29 mouse cellular contexts compared by ENCODE assay signal in genomic region chr1:54932456-54933115, GRCm38 (mm10). TPM values are rescaled to one million over a fixed set of nuclear protein-coding genes. Genes with fewer than 3 reads are reported as not detected.
DNase-seq lines count a peak whose midpoint lies in the region; ATAC-seq lines count a peak whose summit lies in the region.
"Had no signal": no experiment of that assay in that cellular context is flagged by ENCODE, and none has a peak within 500 bp of the region (broad histone marks: within the 10 kb centered on the region; RNA-seq: fewer than 3 reads in every experiment).

No protein-coding gene starts in this region.

- peaks cover 9% of the 10 kb centered on the region; the same call in 1 of the 2 replicates for H3K4me1 ChIP-seq in heart, embryonic 10.5 days
- H3K4me1 ChIP-seq in midbrain, embryonic 16.5 days (ENCODE audit: control insufficient read depth, insufficient read depth, low read length): no peaks in the 10 kb centered on the region
- H3K4me1 ChIP-seq: forebrain, embryonic 15.5 days; hindbrain, embryonic 12.5 days; liver, embryonic 12.5 days; midbrain, embryonic 12.5 days; neural tube, embryonic 13.5 days had no signal

- H3K9me3 ChIP-seq in heart, embryonic 10.5 days: no peaks in the 10 kb centered on the region
- no peaks in the 10 kb centered on the region for H3K9me3 ChIP-seq in midbrain, embryonic 16.5 days (replicated peaks; ENCODE audit: control insufficient read depth, low read length, poor library complexity, severe bottlenecking)
- H3K9me3 ChIP-seq: embryonic facial prominence, embryonic 12.5 days; forebrain, embryonic 15.5 days; heart, embryonic 13.5 days; hindbrain, embryonic 12.5 days; limb, embryonic 13.5 days; liver, embryonic 12.5 days; megakaryocyte, embryonic 14.5 days; midbrain, embryonic 12.5 days; neural tube, embryonic 13.5 days had no signal

- H3K27me3 ChIP-seq in heart, embryonic 10.5 days (ENCODE audit: insufficient read depth, poor library complexity, severe bottlenecking): no peaks in the 10 kb centered on the region
- no peaks in the 10 kb centered on the region for H3K27me3 ChIP-seq in midbrain, embryonic 16.5 days (ENCODE audit: control insufficient read depth, insufficient read depth, low read depth, low read length)
- H3K27me3 ChIP-seq: embryonic facial prominence, embryonic 12.5 days; forebrain, embryonic 15.5 days; heart, embryonic 13.5 days; hindbrain, embryonic 12.5 days; limb, embryonic 13.5 days; liver, embryonic 12.5 days; midbrain, embryonic 12.5 days; neural tube, embryonic 13.5 days had no signal

- H3K27ac ChIP-seq in heart, embryonic 10.5 days: no peak overlapping the region
- no peak overlapping the region for H3K27ac ChIP-seq in midbrain, embryonic 16.5 days (ENCODE audit: low read length)
- H3K27ac ChIP-seq: embryonic facial prominence, embryonic 12.5 days; forebrain, embryonic 15.5 days; heart, adult 2 months; heart, embryonic 13.5 days; hindbrain, embryonic 12.5 days; limb, embryonic 13.5 days; liver, embryonic 12.5 days; midbrain, embryonic 12.5 days; neural tube, embryonic 13.5 days had no signal

- peak; percentile 64 for DNase-seq in heart, embryonic 10.5 days (ENCODE audit: low spot score)
- DNase-seq in heart, postnatal 4 days: no peak
- DNase-seq in cerebellum, adult 11-12 months: peak; percentile 58
- peak; percentile 66 for DNase-seq in cerebellum, adult 9-11 months
- no peak for DNase-seq in embryo, embryonic 11 days
- DNase-seq in Muller cell, postnatal 12 days (ENCODE audit: inconsistent ontology term): no peak
- DNase-seq: adrenal gland, postnatal 25 days; gastrocnemius, postnatal 36 days; heart, adult 2 months; heart, postnatal 10 days; kidney, adult 9 months; kidney, postnatal 14 days; layer of hippocampus, adult 9-11 months; liver, postnatal 0 days; lung, postnatal 4 days; right cerebral cortex, postnatal 4 days; thymus, adult 2 months; thymus, postnatal 36 days had no signal

- WGBS in heart, embryonic 10.5 days: 92% methylated on average over 1 of the region's 1 CpGs
- 86% methylated on average over 1 of the region's 1 CpGs for WGBS in midbrain, embryonic 16.5 days

- H3K4me2 ChIP-seq in midbrain, embryonic 16.5 days (ENCODE audit: low read length): no peak overlapping the region
- H3K4me2 ChIP-seq: embryonic facial prominence, embryonic 12.5 days; forebrain, embryonic 15.5 days; heart, embryonic 13.5 days; hindbrain, embryonic 12.5 days; limb, embryonic 13.5 days; liver, embryonic 12.5 days; midbrain, embryonic 12.5 days; neural tube, embryonic 13.5 days had no signal

- no peaks in the 10 kb centered on the region for H3K36me3 ChIP-seq in heart, embryonic 10.5 days
- no peaks in the 10 kb centered on the region for H3K36me3 ChIP-seq in midbrain, embryonic 16.5 days (ENCODE audit: control insufficient read depth, insufficient read depth, low read length)
- H3K36me3 ChIP-seq: embryonic facial prominence, embryonic 12.5 days; forebrain, embryonic 15.5 days; heart, embryonic 13.5 days; hindbrain, embryonic 12.5 days; limb, embryonic 13.5 days; liver, embryonic 12.5 days; midbrain, embryonic 12.5 days; neural tube, embryonic 13.5 days had no signal

- no peak overlapping the region for H3K4me3 ChIP-seq in heart, embryonic 10.5 days
- H3K4me3 ChIP-seq in midbrain, embryonic 16.5 days (ENCODE audit: low read depth, low read length): no peak overlapping the region
- H3K4me3 ChIP-seq: embryonic facial prominence, embryonic 12.5 days; forebrain, embryonic 15.5 days; heart, adult 2 months; heart, embryonic 13.5 days; hindbrain, embryonic 12.5 days; limb, embryonic 13.5 days; liver, embryonic 12.5 days; megakaryocyte, embryonic 14.5 days; midbrain, embryonic 12.5 days; neural tube, embryonic 13.5 days had no signal

- no peak for ATAC-seq in midbrain, embryonic 16.5 days
- ATAC-seq: forebrain, embryonic 15.5 days; intestine, embryonic 16.5 days; liver, embryonic 12.5 days; liver, postnatal 0 days had no signal

- H3K9ac ChIP-seq in midbrain, embryonic 16.5 days (ENCODE audit: low read depth, low read length): no peak overlapping the region
- H3K9ac ChIP-seq: embryonic facial prominence, embryonic 12.5 days; forebrain, embryonic 15.5 days; heart, embryonic 13.5 days; hindbrain, embryonic 12.5 days; limb, embryonic 13.5 days; liver, embryonic 12.5 days; liver, postnatal 0 days; midbrain, embryonic 12.5 days; neural tube, embryonic 13.5 days had no signal

RNA-seq across cellular contexts. Expression of gene Ankrd44, which starts 6.4 kb away (rescaled TPM):
- polyA plus RNA-seq in heart, embryonic 10.5 days (2016; fragmentation: Nextera tagmentation; extraction: Ambion mirVana): 10.9 and 11.9 TPM in 2 replicates
- total RNA-seq in heart, postnatal 4 days (2021): 10 to 100 TPM; 18.0 to 20.9 TPM
- polyA plus RNA-seq in midbrain, embryonic 16.5 days (2015; fragmentation: Nextera tagmentation; extraction: Ambion mirVana): 29.9 and 31.4 TPM in 2 replicates

Comparison
In these comparisons a context has a peak if more than half of its experiments do, and no peak if none do; other contexts are left out.
1. DNase-seq: peak in heart, embryonic 10.5 days (single experiment), cerebellum, adult 11-12 months (single experiment) and cerebellum, adult 9-11 months (single experiment); none in heart, postnatal 4 days (single experiment), embryo, embryonic 11 days (single experiment) and Muller cell, postnatal 12 days (single experiment).